Mouse (Mus musculus): Measurements from ENCODE around the gene Plcb1. TPM values are rescaled to one million over a fixed set of nuclear protein-coding genes. Genes with fewer than 3 reads are reported as not detected.
A peak's percentile ranks its signal among the peaks of the same experiment; 100 is the strongest.

The Plcb1 gene
- polyA plus RNA-seq, 1 experiment from 2014 or later: 7.9 TPM

GRCm38 (mm10) chr2:135242662-135243316, 456.9 kb downstream of the Plcb1 start:
- ATAC-seq (no peak), DNase-seq (no peak)
- WGBS (ENCODE audit: insufficient replicate concordance): 74% methylated on average over 1 of the region's 1 CpGs
- Histone ChIP-seq H3K27me3 (ENCODE audit: insufficient read depth, low read length) (no peaks in the 10 kb centered on the region), H3K9ac (replicated peaks) (no peak overlapping the region), H3K4me2 (ENCODE audit: low read depth, low read length) (no peak overlapping the region), H3K27ac (ENCODE audit: low read depth) (no peak overlapping the region), H3K36me3 (replicated peaks; ENCODE audit: insufficient read depth, low read length) (no peaks in the 10 kb centered on the region), H3K4me3 (ENCODE audit: low read depth, low read length) (no peak overlapping the region), H3K4me1 (ENCODE audit: insufficient read depth) (no peaks in the 10 kb centered on the region), H3K9me3 (ENCODE audit: low read length) (no peaks in the 10 kb centered on the region)
- TF ChIP-seq EP300 (IDR thresholded peaks at IDR 0.05; ENCODE audit: low read depth) (no peak), CTCF (IDR thresholded peaks at IDR 0.05; ENCODE audit: low read depth) (no peak)

DNA sequence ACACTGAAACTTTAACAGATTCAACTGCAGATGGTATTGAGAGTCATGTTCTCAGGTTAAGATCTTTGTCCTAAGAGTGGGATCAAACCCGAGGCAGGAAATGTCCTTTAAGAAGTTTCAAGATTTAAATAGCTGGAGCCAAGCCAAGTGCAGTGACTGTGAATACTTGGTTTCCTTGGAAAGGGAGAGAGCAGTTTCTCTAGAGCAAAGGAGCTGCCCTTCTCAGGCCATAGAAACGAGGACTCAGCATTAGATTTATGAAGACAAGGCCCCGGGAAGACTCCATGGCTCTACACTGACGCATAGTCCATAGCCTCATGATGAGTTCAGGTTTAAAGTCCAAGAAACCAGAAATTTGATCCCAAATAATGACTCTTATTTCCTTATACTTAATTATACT, 457.9 kb downstream of the Plcb1 start:
- Histone ChIP-seq H3K27ac (ENCODE audit: low read depth) (no peak overlapping the region), H3K4me2 (ENCODE audit: low read depth, low read length) (no peak overlapping the region), H3K4me1 (ENCODE audit: insufficient read depth) (no peaks in the 10 kb centered on the region), H3K36me3 (replicated peaks; ENCODE audit: insufficient read depth, low read length) (no peaks in the 10 kb centered on the region), H3K4me3 (ENCODE audit: low read depth, low read length) (no peak overlapping the region), H3K9ac (replicated peaks) (no peak overlapping the region), H3K27me3 (ENCODE audit: insufficient read depth, low read length) (no peaks in the 10 kb centered on the region), H3K9me3 (ENCODE audit: low read length) (no peaks in the 10 kb centered on the region)
- 56% methylated on average over 4 of the region's 4 CpGs for WGBS (ENCODE audit: insufficient replicate concordance)
- TF ChIP-seq EP300 (IDR thresholded peaks at IDR 0.05; ENCODE audit: low read depth) (no peak), CTCF (IDR thresholded peaks at IDR 0.05; ENCODE audit: low read depth) (no peak)
- DNase-seq: no peak
- no peak for ATAC-seq

- H3K9ac ChIP-seq (replicated peaks): no peak overlapping the region
- no peak overlapping the region for H3K4me2 ChIP-seq (ENCODE audit: low read depth, low read length)
- DNase-seq: no peak
- H3K36me3 ChIP-seq (replicated peaks; ENCODE audit: insufficient read depth, low read length): no peaks in the 10 kb centered on the region
- WGBS (ENCODE audit: insufficient replicate concordance): 81% methylated on average over 2 of the region's 2 CpGs
- TF ChIP-seq CTCF (IDR thresholded peaks at IDR 0.05; ENCODE audit: low read depth): no peak
- TF ChIP-seq EP300 (IDR thresholded peaks at IDR 0.05; ENCODE audit: low read depth): no peak
- H3K27ac ChIP-seq (ENCODE audit: low read depth): no peak overlapping the region
- no peaks in the 10 kb centered on the region for H3K27me3 ChIP-seq (ENCODE audit: insufficient read depth, low read length)
- no peaks in the 10 kb centered on the region for H3K9me3 ChIP-seq (ENCODE audit: low read length)
- no peak for ATAC-seq
- H3K4me1 ChIP-seq (ENCODE audit: insufficient read depth): no peaks in the 10 kb centered on the region
- no peak overlapping the region for H3K4me3 ChIP-seq (ENCODE audit: low read depth, low read length)
These were observed 464.1 kb downstream of the Plcb1 start for GRCm38 (mm10) chr2:135249925-135250324.

- no peaks in the 10 kb centered on the region for H3K9me3 ChIP-seq (ENCODE audit: low read length)
- WGBS (ENCODE audit: insufficient replicate concordance): 80% methylated on average over 3 of the region's 3 CpGs
- H3K27ac ChIP-seq (ENCODE audit: low read depth): no peak overlapping the region
- no peak overlapping the region for H3K9ac ChIP-seq (replicated peaks)
- no peaks in the 10 kb centered on the region for H3K4me1 ChIP-seq (ENCODE audit: insufficient read depth)
- H3K36me3 ChIP-seq (replicated peaks; ENCODE audit: insufficient read depth, low read length): no peaks in the 10 kb centered on the region
- DNase-seq: no peak
- peak; percentile 65 for TF ChIP-seq CTCF (IDR thresholded peaks at IDR 0.05; ENCODE audit: low read depth)
- no peak for TF ChIP-seq EP300 (IDR thresholded peaks at IDR 0.05; ENCODE audit: low read depth)
- H3K4me2 ChIP-seq (ENCODE audit: low read depth, low read length): no peak overlapping the region
- no peak overlapping the region for H3K4me3 ChIP-seq (ENCODE audit: low read depth, low read length)
- no peak for ATAC-seq
- no peaks in the 10 kb centered on the region for H3K27me3 ChIP-seq (ENCODE audit: insufficient read depth, low read length)
These were observed 466.0 kb downstream of the Plcb1 start for GRCm38 (mm10) chr2:135251821-135252315.

DNA sequence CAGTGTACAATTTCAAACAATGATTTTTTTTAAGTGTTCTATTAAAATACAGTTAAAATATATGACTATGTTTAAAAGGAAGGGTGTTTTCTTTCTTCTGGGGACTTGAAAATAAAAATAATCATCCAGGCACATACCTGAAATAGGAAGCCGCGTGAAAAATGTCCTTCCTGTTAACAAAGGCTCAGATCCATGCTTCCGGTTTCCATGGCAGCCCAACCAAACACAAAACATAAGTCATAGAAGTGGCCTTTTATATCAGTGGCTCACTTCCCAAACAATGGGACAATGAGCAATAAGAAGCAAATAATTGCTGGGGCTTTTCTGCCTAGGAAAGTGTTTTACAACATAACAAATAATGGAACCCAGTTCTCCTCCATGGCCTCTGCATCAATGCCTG, 473.3 kb downstream of the Plcb1 start:
- H3K4me2 ChIP-seq (ENCODE audit: low read depth, low read length): no peak overlapping the region

GRCm38 (mm10) chr2:135263943-135264342, 478.1 kb downstream of the Plcb1 start:
- WGBS (ENCODE audit: insufficient replicate concordance): 63% methylated on average over 2 of the region's 2 CpGs
- Histone ChIP-seq H3K9ac (replicated peaks) (no peak overlapping the region), H3K4me1 (ENCODE audit: insufficient read depth) (no peaks in the 10 kb centered on the region), H3K4me2 (ENCODE audit: low read depth, low read length) (no peak overlapping the region), H3K27me3 (ENCODE audit: insufficient read depth, low read length) (no peaks in the 10 kb centered on the region), H3K9me3 (ENCODE audit: low read length) (no peaks in the 10 kb centered on the region), H3K27ac (ENCODE audit: low read depth) (no peak overlapping the region), H3K4me3 (ENCODE audit: low read depth, low read length) (no peak overlapping the region), H3K36me3 (replicated peaks; ENCODE audit: insufficient read depth, low read length) (no peaks in the 10 kb centered on the region)
- DNase-seq: no peak
- TF ChIP-seq CTCF (IDR thresholded peaks at IDR 0.05; ENCODE audit: low read depth): no peak
- TF ChIP-seq EP300 (IDR thresholded peaks at IDR 0.05; ENCODE audit: low read depth): no peak
- ATAC-seq: no peak

More for the DNA sequence above, 473.3 kb downstream of the Plcb1 start:
- Histone ChIP-seq H3K27me3 (ENCODE audit: insufficient read depth, low read length) (no peaks in the 10 kb centered on the region), H3K27ac (ENCODE audit: low read depth) (no peak overlapping the region), H3K9ac (replicated peaks) (no peak overlapping the region), H3K36me3 (replicated peaks; ENCODE audit: insufficient read depth, low read length) (no peaks in the 10 kb centered on the region), H3K4me3 (ENCODE audit: low read depth, low read length) (no peak overlapping the region), H3K4me1 (ENCODE audit: insufficient read depth) (no peaks in the 10 kb centered on the region), H3K9me3 (ENCODE audit: low read length) (no peaks in the 10 kb centered on the region)
- no peak for TF ChIP-seq CTCF (IDR thresholded peaks at IDR 0.05; ENCODE audit: low read depth)
- peak; percentile 19; the same call in 1 of the 2 replicates for TF ChIP-seq EP300 (IDR thresholded peaks at IDR 0.05; ENCODE audit: low read depth)
- no peak for DNase-seq
- ATAC-seq: no peak
- 66% methylated on average over 3 of the region's 3 CpGs for whole genome bisulfite sequencing (ENCODE audit: insufficient replicate concordance)
